Mouse (Mus musculus) stomach, postnatal 0 days (tissue): Measurements from ENCODE around the gene Aldh16a1. TPM values are rescaled to one million over a fixed set of nuclear protein-coding genes. Genes with fewer than 3 reads are reported as not detected.
A peak's percentile ranks its signal among the peaks of the same experiment; 100 is the strongest.

Experiments used
- ATAC-seq: fragments of 200-750 bp; cut with Nextera tagmentation; 2 replicates; pipeline ENCODE4 v1.8.0; 2017; ENCODE audit not compliant: low FRiP score, low TSS enrichment
- DNase-seq: peaks from one replicate; pipeline ENCODE4 v3.0.0-alpha.2; 2016; ENCODE audit warnings: low spot score
- H3K27ac ChIP-seq: fragments of 300-500 bp; sonication (generic); replicated peaks from 2 replicates; pipeline ENCODE4 v1.5.1; 2014; ENCODE audit warnings: mild to moderate bottlenecking, control low read depth
- H3K27me3 ChIP-seq: fragments of 300-500 bp; sonication (generic); 2 replicates; pipeline ENCODE4 v1.6.1; 2014; ENCODE audit warnings: low read length; ENCODE audit not compliant: control insufficient read depth, insufficient read depth
- H3K36me3 ChIP-seq: fragments of 300-500 bp; sonication (generic); 2 replicates; pipeline ENCODE4 v1.6.1; 2014; ENCODE audit warnings: low read length, mixed read lengths; ENCODE audit not compliant: control insufficient read depth, insufficient read depth
- H3K4me1 ChIP-seq: fragments of 300-500 bp; sonication (generic); replicated peaks from 2 replicates; pipeline ENCODE4 v1.6.1; 2014; ENCODE audit warnings: antibody characterized with exemption; ENCODE audit not compliant: control insufficient read depth, insufficient read depth
- H3K4me2 ChIP-seq: fragments of 300-500 bp; sonication (generic); replicated peaks from 2 replicates; pipeline ENCODE4 v1.6.1; 2014; ENCODE audit warnings: low read depth, mild to moderate bottlenecking, control low read depth, moderate library complexity
- H3K4me3 ChIP-seq: fragments of 300-500 bp; sonication (generic); 2 replicates; pipeline ENCODE4 v1.5.1; 2014; ENCODE audit warnings: low read depth, low read length, control low read depth
- H3K9ac ChIP-seq: fragments of 300-500 bp; sonication (generic); 2 replicates; pipeline ENCODE4 v1.6.1; 2014; ENCODE audit warnings: mild to moderate bottlenecking, low read length, control low read depth, mixed read lengths
- H3K9me3 ChIP-seq: fragments of 300-500 bp; sonication (generic); 2 replicates; pipeline ENCODE4 v1.6.1; 2016; ENCODE audit warnings: low read length; ENCODE audit not compliant: control insufficient read depth
- CTCF ChIP-seq: IDR thresholded peaks from 2 replicates; pipeline ENCODE4 v1.5.1; 2016; ENCODE audit warnings: antibody characterized with exemption, low read depth, mild to moderate bottlenecking, moderate library complexity
- EP300 ChIP-seq: optimal IDR thresholded peaks from 2 replicates; pipeline ENCODE3; 2016; ENCODE audit warnings: antibody characterized with exemption
- WGBS: fragments of 180-500 bp; shearing (Covaris S2); extraction: QIAGEN DNeasy Blood & Tissue Kit; methylation state at CpG from one replicate; pipeline ENCODE4 v1.1.7; 2014; 5-methylcytosine and 5-hydroxymethylcytosine counted together
- polyA plus RNA-seq: library from polyadenylated mRNA; unstranded; fragments of >200 nt; fragmentation: Nextera tagmentation; extraction: Ambion mirVana; gene quantifications from 2 replicates; pipeline ENCODE4 v1.2.1, GENCODE M21; 2015

The Aldh16a1 gene
- polyA plus RNA-seq, 1 experiment from 2014 or later, result 24.6 TPM

- WGBS, result 69% methylated on average over 5 of the region's 5 CpGs
- H3K36me3 ChIP-seq, result no peaks in the 10 kb centered on the region
- H3K4me2 ChIP-seq, result no peak overlapping the region
- TF ChIP-seq EP300 (no peak), CTCF (no peak)
- no peak overlapping the region for H3K9ac ChIP-seq
- H3K27ac ChIP-seq, result no peak overlapping the region
- no peak for ATAC-seq
- H3K9me3 ChIP-seq, result no peaks in the 10 kb centered on the region
- no peak overlapping the region for H3K4me3 ChIP-seq
- no peak for DNase-seq
- H3K4me1 ChIP-seq, result peaks cover 3% of the 10 kb centered on the region; the same call in 1 of the 2 replicates
- H3K27me3 ChIP-seq, result no peaks in the 10 kb centered on the region
These were observed 47.2 kb downstream of the Aldh16a1 start for GRCm38 (mm10) chr7:45107052-45107645.

- 56% methylated on average over 6 of the region's 6 CpGs for WGBS
These were observed 47.9 kb downstream of the Aldh16a1 start for GRCm38 (mm10) chr7:45106441-45106840.

GRCm38 (mm10) chr7:45105491-45105890, 48.9 kb downstream of the Aldh16a1 start:
- no peak overlapping the region for H3K9ac ChIP-seq
- no peak for TF ChIP-seq CTCF
- 65% methylated on average over 8 of the region's 8 CpGs for WGBS
- no peak for ATAC-seq
- H3K27me3 ChIP-seq, result no peaks in the 10 kb centered on the region
- H3K4me1 ChIP-seq, result peaks cover 3% of the 10 kb centered on the region; the same call in 1 of the 2 replicates
- no peaks in the 10 kb centered on the region for H3K9me3 ChIP-seq
- DNase-seq, result peak; percentile 42
- H3K36me3 ChIP-seq, result no peaks in the 10 kb centered on the region
- no peak overlapping the region for H3K27ac ChIP-seq
- H3K4me3 ChIP-seq, result no peak overlapping the region
- H3K4me2 ChIP-seq, result no peak overlapping the region

More at GRCm38 (mm10) chr7:45106441-45106840, 47.9 kb downstream of the Aldh16a1 start:
- Histone ChIP-seq H3K27me3 (no peaks in the 10 kb centered on the region), H3K4me1 (peaks cover 3% of the 10 kb centered on the region; the same call in 1 of the 2 replicates), H3K36me3 (no peaks in the 10 kb centered on the region), H3K27ac (no peak overlapping the region), H3K4me3 (no peak overlapping the region), H3K9me3 (no peaks in the 10 kb centered on the region), H3K9ac (no peak overlapping the region), H3K4me2 (no peak overlapping the region)
- TF ChIP-seq EP300 (no peak), CTCF (no peak)
- ATAC-seq, result no peak
- DNase-seq, result no peak

GRCm38 (mm10) chr7:45104941-45105340, 49.4 kb downstream of the Aldh16a1 start:
- WGBS, result 81% methylated on average over 5 of the region's 5 CpGs
- TF ChIP-seq EP300, result no peak
- TF ChIP-seq CTCF, result no peak
- H3K9ac ChIP-seq, result no peak overlapping the region
- H3K4me2 ChIP-seq, result no peak overlapping the region
- H3K27ac ChIP-seq, result no peak overlapping the region
- H3K27me3 ChIP-seq, result no peaks in the 10 kb centered on the region
- H3K4me3 ChIP-seq, result no peak overlapping the region
- ATAC-seq (no peak), DNase-seq (no peak)
- no peaks in the 10 kb centered on the region for H3K9me3 ChIP-seq
- H3K36me3 ChIP-seq, result no peaks in the 10 kb centered on the region
- H3K4me1 ChIP-seq, result peaks cover 3% of the 10 kb centered on the region; the same call in 1 of the 2 replicates

GRCm38 (mm10) chr7:45103652-45104180, 50.7 kb downstream of the Aldh16a1 start, which contains the start of gene Fcgrt:
Gene Fcgrt, minus strand, starts transcription at chr7:45103851.
- peak; percentile 95 for ATAC-seq
- Histone ChIP-seq H3K27ac (peak within 1 kb of the TSS; percentile 94), H3K9ac (peak within 1 kb of the TSS; percentile 77), H3K36me3 (no peaks in the 10 kb centered on the region), H3K9me3 (no peaks in the 10 kb centered on the region), H3K4me3 (peak within 1 kb of the TSS; percentile 46), H3K4me1 (peaks cover 3% of the 10 kb centered on the region; the same call in 1 of the 2 replicates), H3K4me2 (peak within 1 kb of the TSS; percentile 64), H3K27me3 (no peaks in the 10 kb centered on the region)
- WGBS, result 10% methylated on average over 7 of the region's 7 CpGs
- TF ChIP-seq CTCF (no peak), EP300 (peak; percentile 47)
- DNase-seq, result peak; percentile 86
